Mouse (Mus musculus): ENCODE measurements at regions not wholly inside any gene's neighbourhood (a gene's known extent, or its start where the extent isn't known, plus 50 kb on each side); places are given as distances from the start of the nearest gene placed in this dataset.

DNA sequence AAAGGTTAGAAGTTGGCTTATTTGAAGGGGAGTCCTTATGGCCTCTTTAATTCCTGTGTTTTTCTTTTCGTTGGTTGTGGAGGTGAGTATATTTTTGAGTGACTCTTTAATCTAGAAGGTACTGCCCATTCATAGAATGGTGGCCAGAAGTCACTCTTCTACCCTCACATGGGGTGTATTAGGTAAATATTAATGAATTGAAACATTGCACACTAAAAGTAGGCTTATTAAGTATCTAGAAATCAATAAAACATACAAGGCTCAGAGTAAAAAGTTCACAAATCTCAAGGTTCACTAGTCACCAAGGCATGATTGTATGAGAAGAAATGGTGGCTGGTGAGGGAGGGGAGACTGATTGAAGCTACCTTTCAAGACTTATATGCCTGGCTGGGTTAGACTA, 1167.1 kb downstream of the Sorcs3 start:
- no peaks in the 10 kb centered on the region for H3K4me1 ChIP-seq (ENCODE audit: control insufficient read depth, insufficient read depth)
- no peaks in the 10 kb centered on the region for H3K27me3 ChIP-seq (ENCODE audit: control insufficient read depth, insufficient read depth, low read length)
- WGBS, result 52% methylated on average over 1 of the region's 1 CpGs
- H3K4me2 ChIP-seq (ENCODE audit: low read depth, low read length), result no peak overlapping the region
- DNase-seq (ENCODE audit: low spot score) (no peak), ATAC-seq (ENCODE audit: insufficient read depth, low read depth) (no peak)
- no peaks in the 10 kb centered on the region for H3K9me3 ChIP-seq (replicated peaks; ENCODE audit: control insufficient read depth, low read length)
- H3K27ac ChIP-seq (ENCODE audit: low read depth), result no peak overlapping the region
- H3K36me3 ChIP-seq (replicated peaks; ENCODE audit: control insufficient read depth, insufficient read depth, low read length), result no peaks in the 10 kb centered on the region
- TF ChIP-seq EP300 (IDR thresholded peaks at IDR 0.05; ENCODE audit: low read depth), result no peak
- no peak for TF ChIP-seq CTCF (IDR thresholded peaks at IDR 0.05; ENCODE audit: low read depth)
- no peak overlapping the region for H3K9ac ChIP-seq (replicated peaks; ENCODE audit: low read depth, low read length)
- no peak overlapping the region for H3K4me3 ChIP-seq (ENCODE audit: low read depth, low read length)

DNA sequence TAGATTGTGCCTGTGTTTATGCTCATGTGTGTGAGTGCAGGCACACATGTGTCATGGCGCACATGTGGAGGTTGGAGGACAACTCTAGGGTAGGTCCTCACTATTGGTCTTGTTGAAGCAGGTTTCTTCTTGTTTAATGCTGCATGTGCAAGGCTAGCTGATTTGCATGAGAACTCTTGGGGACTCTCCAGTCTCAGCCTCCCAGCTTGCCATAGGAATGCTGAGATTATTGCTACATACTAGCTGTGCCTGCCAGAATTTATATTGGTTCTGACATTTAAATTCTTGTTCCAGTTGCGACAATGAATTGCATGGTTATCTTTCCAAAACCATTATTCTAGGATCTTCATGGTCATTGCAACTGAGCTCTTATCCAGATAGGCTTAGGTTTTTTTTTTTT, 1168.5 kb downstream of the Sorcs3 start:
- Histone ChIP-seq H3K27ac (ENCODE audit: low read depth) (no peak overlapping the region), H3K36me3 (replicated peaks; ENCODE audit: control insufficient read depth, insufficient read depth, low read length) (no peaks in the 10 kb centered on the region), H3K9me3 (replicated peaks; ENCODE audit: control insufficient read depth, low read length) (no peaks in the 10 kb centered on the region), H3K4me3 (ENCODE audit: low read depth, low read length) (no peak overlapping the region), H3K4me1 (ENCODE audit: control insufficient read depth, insufficient read depth) (no peaks in the 10 kb centered on the region), H3K4me2 (ENCODE audit: low read depth, low read length) (no peak overlapping the region), H3K27me3 (ENCODE audit: control insufficient read depth, insufficient read depth, low read length) (no peaks in the 10 kb centered on the region), H3K9ac (replicated peaks; ENCODE audit: low read depth, low read length) (no peak overlapping the region)
- no peak for ATAC-seq (ENCODE audit: insufficient read depth, low read depth)
- DNase-seq (ENCODE audit: low spot score), result no peak
- TF ChIP-seq EP300 (IDR thresholded peaks at IDR 0.05; ENCODE audit: low read depth) (no peak), CTCF (IDR thresholded peaks at IDR 0.05; ENCODE audit: low read depth) (no peak)
- WGBS, result 71% methylated on average over 2 of the region's 2 CpGs

DNA sequence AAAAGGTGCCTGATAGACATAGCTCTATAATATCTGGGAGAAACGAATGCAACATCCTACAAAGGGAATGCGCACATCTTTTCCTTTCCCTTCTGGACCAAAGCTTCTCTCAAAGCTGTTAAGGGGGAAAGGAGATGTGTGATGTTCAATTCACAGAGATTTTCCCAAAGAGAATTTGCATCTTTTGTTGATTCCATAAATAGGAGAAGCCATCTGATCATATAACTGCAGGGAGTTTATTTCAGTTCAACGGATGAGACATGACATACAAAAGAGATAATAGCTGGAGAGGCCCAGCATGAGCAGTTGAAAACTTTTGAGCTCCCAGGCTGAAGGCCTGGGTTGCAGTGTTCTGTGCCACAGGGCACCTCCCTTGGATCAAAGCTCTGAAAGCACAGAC, 1169.1 kb downstream of the Sorcs3 start:
- no peaks in the 10 kb centered on the region for H3K9me3 ChIP-seq (replicated peaks; ENCODE audit: control insufficient read depth, low read length)
- H3K4me3 ChIP-seq (ENCODE audit: low read depth, low read length), result no peak overlapping the region
- H3K9ac ChIP-seq (replicated peaks; ENCODE audit: low read depth, low read length), result no peak overlapping the region
- no peaks in the 10 kb centered on the region for H3K4me1 ChIP-seq (ENCODE audit: control insufficient read depth, insufficient read depth)
- DNase-seq (ENCODE audit: low spot score) (no peak), ATAC-seq (ENCODE audit: insufficient read depth, low read depth) (no peak)
- no peaks in the 10 kb centered on the region for H3K27me3 ChIP-seq (ENCODE audit: control insufficient read depth, insufficient read depth, low read length)
- no peak overlapping the region for H3K27ac ChIP-seq (ENCODE audit: low read depth)
- no peak for TF ChIP-seq EP300 (IDR thresholded peaks at IDR 0.05; ENCODE audit: low read depth)
- TF ChIP-seq CTCF (IDR thresholded peaks at IDR 0.05; ENCODE audit: low read depth), result no peak
- H3K4me2 ChIP-seq (ENCODE audit: low read depth, low read length), result no peak overlapping the region
- WGBS, result 82% methylated on average over 3 of the region's 3 CpGs
- H3K36me3 ChIP-seq (replicated peaks; ENCODE audit: control insufficient read depth, insufficient read depth, low read length), result no peaks in the 10 kb centered on the region

DNA sequence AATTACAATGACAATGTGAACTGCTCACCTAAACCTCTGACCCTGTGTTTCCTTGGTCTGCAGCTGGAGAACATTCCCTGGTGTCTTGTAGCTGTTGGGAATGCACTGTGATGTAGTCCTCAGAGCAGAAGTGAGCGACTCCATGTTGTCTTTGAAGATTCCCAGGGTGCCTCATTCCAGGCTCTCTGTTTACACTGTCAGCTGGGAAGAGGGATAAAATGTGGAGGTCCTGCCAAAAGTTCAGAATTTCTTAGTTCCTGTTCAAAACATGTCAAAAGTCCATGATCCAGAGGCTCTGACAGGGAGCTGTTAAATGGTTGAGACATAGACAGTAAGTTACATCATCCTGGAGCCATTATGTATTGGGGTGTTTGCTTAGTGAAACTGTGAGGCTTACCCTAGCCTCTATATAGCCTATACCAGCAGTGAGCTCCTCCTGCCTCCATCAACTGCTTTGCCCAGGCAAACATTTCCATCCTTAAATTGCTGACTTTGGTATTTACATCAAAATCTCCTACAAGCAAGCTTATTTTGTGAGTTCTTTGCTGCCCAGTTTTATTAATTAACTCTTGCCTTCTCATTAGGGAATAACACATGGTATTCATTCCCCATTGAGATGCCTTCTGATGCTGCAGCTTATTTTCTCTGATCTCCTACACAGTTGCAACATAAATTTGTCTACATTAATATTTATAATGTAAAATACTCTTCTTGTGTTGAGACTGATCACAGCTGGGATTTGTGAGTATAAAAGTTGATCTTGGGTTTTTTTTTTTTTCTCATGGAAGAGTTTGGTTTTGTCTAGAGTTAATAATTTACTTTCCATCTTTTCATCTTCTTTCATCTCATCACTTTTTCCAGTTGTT, 1170.2 kb downstream of the Sorcs3 start:
- no peak overlapping the region for H3K27ac ChIP-seq (ENCODE audit: low read depth)
- H3K9me3 ChIP-seq (replicated peaks; ENCODE audit: control insufficient read depth, low read length), result 0 out of 2 replicates have a peak, but pooled peaks cover 2% of the 10 kb centered on the region
- TF ChIP-seq EP300 (IDR thresholded peaks at IDR 0.05; ENCODE audit: low read depth), result no peak
- TF ChIP-seq CTCF (IDR thresholded peaks at IDR 0.05; ENCODE audit: low read depth), result no peak
- no peak for ATAC-seq (ENCODE audit: insufficient read depth, low read depth)
- H3K4me3 ChIP-seq (ENCODE audit: low read depth, low read length), result no peak overlapping the region
- no peak overlapping the region for H3K4me2 ChIP-seq (ENCODE audit: low read depth, low read length)
- H3K4me1 ChIP-seq (ENCODE audit: control insufficient read depth, insufficient read depth), result no peaks in the 10 kb centered on the region
- H3K36me3 ChIP-seq (replicated peaks; ENCODE audit: control insufficient read depth, insufficient read depth, low read length), result no peaks in the 10 kb centered on the region
- WGBS, result 41% methylated on average over 1 of the region's 1 CpGs
- H3K9ac ChIP-seq (replicated peaks; ENCODE audit: low read depth, low read length), result no peak overlapping the region
- no peaks in the 10 kb centered on the region for H3K27me3 ChIP-seq (ENCODE audit: control insufficient read depth, insufficient read depth, low read length)
- DNase-seq (ENCODE audit: low spot score), result no peak

DNA sequence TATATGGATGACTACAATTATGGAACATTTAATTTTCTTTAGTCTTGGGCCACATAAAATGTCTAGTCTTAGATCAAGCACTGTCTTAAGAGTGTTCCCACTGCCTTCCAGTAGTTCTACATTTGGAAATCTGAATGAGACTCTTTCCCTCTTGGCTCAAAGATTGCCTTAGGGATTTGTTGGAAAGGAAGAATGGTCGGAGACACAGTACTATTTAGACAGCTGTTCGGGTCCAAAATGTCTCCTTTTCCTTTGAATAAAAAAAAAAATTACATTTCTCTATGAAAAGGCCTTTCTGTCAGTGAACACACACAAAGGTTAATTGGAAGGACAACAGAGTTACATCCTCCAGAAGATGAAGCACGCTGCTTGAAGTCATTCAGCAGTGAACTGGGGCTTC, 1173.8 kb downstream of the Sorcs3 start:
- TF ChIP-seq EP300 (IDR thresholded peaks at IDR 0.05; ENCODE audit: low read depth) (no peak), CTCF (IDR thresholded peaks at IDR 0.05; ENCODE audit: low read depth) (no peak)
- H3K4me3 ChIP-seq (ENCODE audit: low read depth, low read length), result no peak overlapping the region
- H3K27me3 ChIP-seq (ENCODE audit: control insufficient read depth, insufficient read depth, low read length), result no peaks in the 10 kb centered on the region
- no peak overlapping the region for H3K9ac ChIP-seq (replicated peaks; ENCODE audit: low read depth, low read length)
- H3K36me3 ChIP-seq (replicated peaks; ENCODE audit: control insufficient read depth, insufficient read depth, low read length), result no peaks in the 10 kb centered on the region
- H3K4me2 ChIP-seq (ENCODE audit: low read depth, low read length), result no peak overlapping the region
- 52% methylated on average over 3 of the region's 3 CpGs for WGBS
- ATAC-seq (ENCODE audit: insufficient read depth, low read depth) (no peak), DNase-seq (ENCODE audit: low spot score) (no peak)
- 0 out of 2 replicates have a peak, but pooled peaks cover 3% of the 10 kb centered on the region for H3K9me3 ChIP-seq (replicated peaks; ENCODE audit: control insufficient read depth, low read length)
- no peak overlapping the region for H3K27ac ChIP-seq (ENCODE audit: low read depth)
- H3K4me1 ChIP-seq (ENCODE audit: control insufficient read depth, insufficient read depth), result no peaks in the 10 kb centered on the region

DNA sequence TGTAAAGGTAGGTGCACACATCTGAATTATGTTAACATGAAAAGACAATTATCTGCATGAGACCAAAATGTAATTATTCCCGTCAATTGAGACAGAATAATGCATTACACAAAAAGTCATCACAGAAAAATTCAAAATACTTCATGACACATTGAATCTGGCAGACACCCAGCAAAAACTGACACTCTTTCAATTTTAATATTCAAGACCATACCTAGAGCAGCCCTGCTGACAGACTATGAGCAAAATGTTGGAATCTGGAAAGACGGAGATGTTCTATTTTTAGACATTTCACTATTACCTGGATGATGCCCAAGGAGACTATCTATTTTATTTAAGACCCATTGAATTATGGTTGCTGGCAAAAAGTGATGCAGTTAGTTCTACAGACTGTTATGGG, 1190.4 kb downstream of the Sorcs3 start:
- Histone ChIP-seq H3K9ac (replicated peaks; ENCODE audit: low read depth, low read length) (no peak overlapping the region), H3K4me2 (ENCODE audit: low read depth, low read length) (no peak overlapping the region), H3K27ac (ENCODE audit: low read depth) (no peak overlapping the region), H3K9me3 (replicated peaks; ENCODE audit: control insufficient read depth, low read length) (no peaks in the 10 kb centered on the region), H3K4me3 (ENCODE audit: low read depth, low read length) (no peak overlapping the region), H3K27me3 (ENCODE audit: control insufficient read depth, insufficient read depth, low read length) (no peaks in the 10 kb centered on the region), H3K36me3 (replicated peaks; ENCODE audit: control insufficient read depth, insufficient read depth, low read length) (no peaks in the 10 kb centered on the region), H3K4me1 (ENCODE audit: control insufficient read depth, insufficient read depth) (no peaks in the 10 kb centered on the region)
- ATAC-seq (ENCODE audit: insufficient read depth, low read depth) (no peak), DNase-seq (ENCODE audit: low spot score) (no peak)
- 55% methylated on average over 2 of the region's 2 CpGs for WGBS
- TF ChIP-seq CTCF (IDR thresholded peaks at IDR 0.05; ENCODE audit: low read depth) (no peak), EP300 (IDR thresholded peaks at IDR 0.05; ENCODE audit: low read depth) (no peak)

All from heart, postnatal 0 days (tissue).